Mouse (Mus musculus) hindbrain, embryonic 14.5 days (tissue): Measurements from ENCODE around the gene Chrd. TPM values are rescaled to one million over a fixed set of nuclear protein-coding genes. Genes with fewer than 3 reads are reported as not detected.
A peak's percentile ranks its signal among the peaks of the same experiment; 100 is the strongest.

Experiments
- ATAC-seq: fragments of 200-750 bp; cut with Nextera tagmentation; 2 replicates; pipeline ENCODE4 v1.8.0; 2017; ENCODE audit warnings: moderate number of reproducible peaks, mild to moderate bottlenecking, moderate TSS enrichment, moderate library complexity; ENCODE audit not compliant: low FRiP score
- DNase-seq: peaks from one replicate; pipeline ENCODE4 v3.0.0-alpha.2; 2015; ENCODE audit warnings: low spot score
- H3K27ac ChIP-seq: fragments of 300-500 bp; sonication (generic); 2 replicates; pipeline ENCODE4 v1.5.1; 2014; ENCODE audit warnings: mild to moderate bottlenecking, moderate library complexity
- H3K27me3 ChIP-seq: fragments of 300-500 bp; sonication (generic); 2 replicates; pipeline ENCODE4 v1.6.1; 2014; ENCODE audit warnings: mild to moderate bottlenecking, low read length, mixed read lengths; ENCODE audit not compliant: control insufficient read depth, insufficient read depth
- H3K36me3 ChIP-seq: fragments of 300-500 bp; sonication (generic); replicated peaks from 2 replicates; pipeline ENCODE4 v1.6.1; 2014; ENCODE audit not compliant: control insufficient read depth, insufficient read depth
- H3K4me1 ChIP-seq: fragments of 300-500 bp; sonication (generic); replicated peaks from 2 replicates; pipeline ENCODE4 v1.6.1; 2014; ENCODE audit warnings: antibody characterized with exemption, low read length, mixed read lengths; ENCODE audit not compliant: control insufficient read depth, insufficient read depth
- H3K4me2 ChIP-seq: fragments of 300-500 bp; sonication (generic); replicated peaks from 2 replicates; pipeline ENCODE4 v1.6.1; 2014; ENCODE audit warnings: mild to moderate bottlenecking, moderate library complexity
- H3K4me3 ChIP-seq: fragments of 300-500 bp; sonication (generic); replicated peaks from 2 replicates; pipeline ENCODE4 v1.5.1; 2014; ENCODE audit warnings: mild to moderate bottlenecking, low read length
- H3K9ac ChIP-seq: fragments of 300-500 bp; sonication (generic); 2 replicates; pipeline ENCODE4 v1.6.1; 2014
- H3K9me3 ChIP-seq: fragments of 300-500 bp; sonication (generic); 2 replicates; pipeline ENCODE4 v1.6.1; 2016; ENCODE audit warnings: low read length; ENCODE audit not compliant: control insufficient read depth
- WGBS: fragments of 180-500 bp; shearing (Covaris S2); extraction: QIAGEN DNeasy Blood & Tissue Kit; methylation state at CpG from one replicate; pipeline ENCODE4 v1.1.7; 2014; 5-methylcytosine and 5-hydroxymethylcytosine counted together
- polyA plus RNA-seq: library from polyadenylated mRNA; unstranded; fragments of >200 nt; fragmentation: Nextera tagmentation; extraction: Ambion mirVana; gene quantifications from 2 replicates; pipeline ENCODE4 v1.2.1, GENCODE M21; 2014

Gene Chrd
- polyA plus RNA-seq, 1 experiment from 2014 or later = 7.3 TPM

GRCm38 (mm10) chr16:20708220-20708938 lies 24.5 kb upstream of the Chrd start:
- no peak overlapping the region for H3K9ac ChIP-seq
- DNase-seq (no peak), ATAC-seq (0 out of 2 replicates have a peak, but pooled peaks have one; percentile 2)
- 95% methylated on average over 21 of the region's 21 CpGs for WGBS
- no peak overlapping the region for H3K27ac ChIP-seq
- H3K36me3 ChIP-seq = peaks cover 90% of the 10 kb centered on the region
- H3K4me2 ChIP-seq = no peak overlapping the region
- peaks cover 3% of the 10 kb centered on the region; the same call in 1 of the 2 replicates for H3K4me1 ChIP-seq
- no peak overlapping the region for H3K4me3 ChIP-seq
- no peaks in the 10 kb centered on the region for H3K27me3 ChIP-seq
- no peaks in the 10 kb centered on the region for H3K9me3 ChIP-seq

GRCm38 (mm10) chr16:20708939-20709734 lies 23.8 kb upstream of the Chrd start:
- H3K36me3 ChIP-seq = peaks cover 85% of the 10 kb centered on the region
- no peaks in the 10 kb centered on the region for H3K9me3 ChIP-seq
- no peak overlapping the region for H3K27ac ChIP-seq
- H3K9ac ChIP-seq = no peak overlapping the region
- H3K27me3 ChIP-seq = no peaks in the 10 kb centered on the region
- no peak overlapping the region for H3K4me3 ChIP-seq
- peak; percentile 65 for DNase-seq
- peaks cover 10% of the 10 kb centered on the region for H3K4me1 ChIP-seq
- ATAC-seq = peak; percentile 45; the same call in 1 of the 2 replicates
- 74% methylated on average over 19 of the region's 19 CpGs for WGBS
- no peak overlapping the region for H3K4me2 ChIP-seq

- ATAC-seq = no peak
- DNase-seq = no peak
- WGBS = 95% methylated on average over 11 of the region's 11 CpGs
Measured at GRCm38 (mm10) chr16:20710370-20710769, 22.6 kb upstream of the Chrd start.

GRCm38 (mm10) chr16:20710810-20711209 lies 22.1 kb upstream of the Chrd start:
- H3K4me2 ChIP-seq = no peak overlapping the region
- no peaks in the 10 kb centered on the region for H3K27me3 ChIP-seq
- no peak for DNase-seq
- H3K9me3 ChIP-seq = no peaks in the 10 kb centered on the region
- H3K9ac ChIP-seq = no peak overlapping the region
- ATAC-seq = no peak
- H3K27ac ChIP-seq = no peak overlapping the region
- H3K36me3 ChIP-seq = peaks cover 70% of the 10 kb centered on the region
- H3K4me3 ChIP-seq = no peak overlapping the region
- WGBS = 84% methylated on average over 4 of the region's 4 CpGs
- H3K4me1 ChIP-seq = peaks cover 25% of the 10 kb centered on the region

More at GRCm38 (mm10) chr16:20710370-20710769, 22.6 kb upstream of the Chrd start:
- H3K4me3 ChIP-seq = no peak overlapping the region
- H3K36me3 ChIP-seq = peaks cover 74% of the 10 kb centered on the region
- H3K4me2 ChIP-seq = no peak overlapping the region
- H3K27ac ChIP-seq = no peak overlapping the region
- no peak overlapping the region for H3K9ac ChIP-seq
- peaks cover 22% of the 10 kb centered on the region for H3K4me1 ChIP-seq
- no peaks in the 10 kb centered on the region for H3K9me3 ChIP-seq
- no peaks in the 10 kb centered on the region for H3K27me3 ChIP-seq

GRCm38 (mm10) chr16:20712190-20712589 lies 20.7 kb upstream of the Chrd start:
- no peaks in the 10 kb centered on the region for H3K27me3 ChIP-seq
- peaks cover 28% of the 10 kb centered on the region for H3K4me1 ChIP-seq
- no peak overlapping the region for H3K9ac ChIP-seq
- peaks cover 57% of the 10 kb centered on the region for H3K36me3 ChIP-seq
- H3K4me3 ChIP-seq = no peak overlapping the region
- DNase-seq = no peak
- H3K27ac ChIP-seq = no peak overlapping the region
- no peak overlapping the region for H3K4me2 ChIP-seq
- WGBS = 70% methylated on average over 9 of the region's 9 CpGs
- no peaks in the 10 kb centered on the region for H3K9me3 ChIP-seq
- ATAC-seq = no peak

GRCm38 (mm10) chr16:20712889-20713288 lies 20.0 kb upstream of the Chrd start:
- 93% methylated on average over 7 of the region's 7 CpGs for WGBS
- H3K9me3 ChIP-seq = no peaks in the 10 kb centered on the region
- H3K4me3 ChIP-seq = no peak overlapping the region
- no peak overlapping the region for H3K9ac ChIP-seq
- no peak for ATAC-seq
- no peak overlapping the region for H3K4me2 ChIP-seq
- peaks cover 28% of the 10 kb centered on the region for H3K4me1 ChIP-seq
- no peak for DNase-seq
- H3K36me3 ChIP-seq = peaks cover 51% of the 10 kb centered on the region
- H3K27ac ChIP-seq = no peak overlapping the region
- no peaks in the 10 kb centered on the region for H3K27me3 ChIP-seq

GRCm38 (mm10) chr16:20714307-20715080 lies 18.4 kb upstream of the Chrd start:
- H3K4me1 ChIP-seq = peaks cover 36% of the 10 kb centered on the region
- peak overlapping the region; percentile 92 for H3K4me2 ChIP-seq
- H3K9ac ChIP-seq = peak overlapping the region; percentile 72
- 24% methylated on average over 11 of the region's 11 CpGs for WGBS
- no peak overlapping the region for H3K27ac ChIP-seq
- no peaks in the 10 kb centered on the region for H3K9me3 ChIP-seq
- no peak for ATAC-seq
- peaks cover 39% of the 10 kb centered on the region for H3K36me3 ChIP-seq
- H3K27me3 ChIP-seq = no peaks in the 10 kb centered on the region
- H3K4me3 ChIP-seq = peak overlapping the region; percentile 52
- no peak for DNase-seq

- H3K9me3 ChIP-seq = no peaks in the 10 kb centered on the region
- peaks cover 36% of the 10 kb centered on the region for H3K4me1 ChIP-seq
- peak overlapping the region; percentile 52 for H3K4me3 ChIP-seq
- no peak for ATAC-seq
- peaks cover 39% of the 10 kb centered on the region for H3K36me3 ChIP-seq
- no peaks in the 10 kb centered on the region for H3K27me3 ChIP-seq
- peak overlapping the region; percentile 92 for H3K4me2 ChIP-seq
- peak overlapping the region; percentile 72 for H3K9ac ChIP-seq
- H3K27ac ChIP-seq = no peak overlapping the region
- 61% methylated on average over 2 of the region's 2 CpGs for WGBS
- no peak for DNase-seq
Measured at GRCm38 (mm10) chr16:20715161-20715560, 17.8 kb upstream of the Chrd start.

GRCm38 (mm10) chr16:20715566-20715965 lies 17.4 kb upstream of the Chrd start:
- no peak; the same call in 1 of the 2 replicates for ATAC-seq
- Histone ChIP-seq H3K4me3 (peak overlapping the region; percentile 52), H3K4me2 (peak overlapping the region; percentile 92), H3K4me1 (peaks cover 36% of the 10 kb centered on the region), H3K9me3 (no peaks in the 10 kb centered on the region), H3K27me3 (no peaks in the 10 kb centered on the region), H3K9ac (peak overlapping the region; percentile 72), H3K27ac (peak overlapping the region; percentile 88), H3K36me3 (peaks cover 40% of the 10 kb centered on the region)
- under 1% methylated on average over 12 of the region's 12 CpGs for WGBS
- DNase-seq = no peak
